Mouse (Mus musculus) G1E-ER4 (cell line): ENCODE measurements at regions not wholly inside any gene's neighbourhood (a gene's known extent, or its start where the extent isn't known, plus 50 kb on each side); places are given as distances from the start of the nearest gene placed in this dataset.

Experiments
- GATA1 ChIP-seq: IDR thresholded peaks from one replicate; pipeline ENCODE4 v1.8.0; 2012; ENCODE audit warnings: low read length, inconsistent platforms

GRCm38 (mm10) chr7:73688451-73688850 is 51.7 kb upstream of the Fam174b start:
- no peak for TF ChIP-seq GATA1

GRCm38 (mm10) chr7:73682756-73683155 is 57.3 kb upstream of the Fam174b start:
- TF ChIP-seq GATA1: no peak

GRCm38 (mm10) chr7:73670598-73670997 is 69.5 kb upstream of the Fam174b start:
- no peak for TF ChIP-seq GATA1

- TF ChIP-seq GATA1: no peak
These were observed 71.3 kb upstream of the Fam174b start for GRCm38 (mm10) chr7:73668791-73669190.

- TF ChIP-seq GATA1: no peak
These were observed 73.0 kb upstream of the Fam174b start for GRCm38 (mm10) chr7:73666921-73667675.

GRCm38 (mm10) chr7:73664962-73665361 is 75.1 kb upstream of the Fam174b start:
- no peak for TF ChIP-seq GATA1

- TF ChIP-seq GATA1: no peak
These were observed 77.6 kb upstream of the Fam174b start for GRCm38 (mm10) chr7:73662536-73662935.

GRCm38 (mm10) chr7:73661901-73662300 is 78.2 kb upstream of the Fam174b start:
- no peak for TF ChIP-seq GATA1

GRCm38 (mm10) chr7:73659551-73659950 is 80.6 kb upstream of the Fam174b start:
- no peak for TF ChIP-seq GATA1

GRCm38 (mm10) chr7:73657283-73657682 is 82.8 kb upstream of the Fam174b start:
- TF ChIP-seq GATA1: no peak

- no peak for TF ChIP-seq GATA1
These were observed 84.2 kb upstream of the Fam174b start for GRCm38 (mm10) chr7:73655787-73656423.

- TF ChIP-seq GATA1: no peak
These were observed 85.8 kb upstream of the Fam174b start for GRCm38 (mm10) chr7:73654193-73654871.

- no peak for TF ChIP-seq GATA1
These were observed 89.2 kb upstream of the Fam174b start for GRCm38 (mm10) chr7:73650909-73651308.

- TF ChIP-seq GATA1: no peak
These were observed 92.1 kb upstream of the Fam174b start for GRCm38 (mm10) chr7:73648010-73648409.

- no peak for TF ChIP-seq GATA1
These were observed 93.0 kb upstream of the Fam174b start for GRCm38 (mm10) chr7:73647140-73647539.

GRCm38 (mm10) chr7:73646711-73647110 is 93.4 kb upstream of the Fam174b start:
- TF ChIP-seq GATA1: no peak
